Mouse (Mus musculus) liver, adult 2 months (tissue): ENCODE results near the gene Popdc3.

Experiments used
- CTCF ChIP-seq: fragments of 200-500 bp; IDR thresholded peaks from 2 replicates; pipeline ENCODE4 v1.5.1; 2011; ENCODE audit warnings: low read depth, low read length, control low read depth
- POLR2A ChIP-seq: fragments of 200-500 bp; IDR thresholded peaks from 2 replicates; pipeline ENCODE4 v1.6.1; 2011; ENCODE audit warnings: low read length, control low read depth; ENCODE audit not compliant: insufficient read depth; ENCODE audit errors: extremely low read depth

GRCm38 (mm10) chr10:45210201-45210600, 32.3 kb downstream of the Popdc3 start:
- no peak for TF ChIP-seq POLR2A
- no peak for TF ChIP-seq CTCF
